Mouse (Mus musculus): ENCODE data around the gene Ubap1. TPM values are rescaled to one million over a fixed set of nuclear protein-coding genes. Genes with fewer than 3 reads are reported as not detected.

Ubap1 gene
- polyA plus RNA-seq, 1 experiment from 2014 or later: 73.6 TPM

DNA sequence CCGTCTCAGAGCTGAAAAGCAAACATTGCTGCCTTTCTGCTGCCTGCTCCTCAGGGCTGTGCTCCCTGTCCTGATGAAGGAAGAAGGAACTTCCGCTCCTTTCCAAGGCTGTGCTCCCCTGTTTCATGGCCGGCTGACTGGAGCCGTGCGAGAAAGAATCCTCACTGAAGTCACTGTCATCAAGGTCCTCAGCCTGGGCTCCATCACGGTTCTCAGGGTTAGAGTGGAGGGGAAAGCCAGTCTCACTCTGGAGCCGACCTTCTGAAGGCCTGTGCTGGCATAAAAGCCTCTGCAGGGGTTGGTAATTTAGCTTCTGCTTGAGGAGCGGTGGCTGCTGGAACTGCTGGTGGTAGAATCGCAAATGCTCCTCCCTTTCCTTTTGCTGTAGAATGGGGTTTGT lies 45.9 kb downstream of the Ubap1 start:
- Histone ChIP-seq H3K9me3 (ENCODE audit: control insufficient read depth, low read length) (no peaks in the 10 kb centered on the region), H3K4me3 (replicated peaks; ENCODE audit: low read length) (no peak overlapping the region), H3K4me2 (ENCODE audit: low read length) (no peak overlapping the region), H3K4me1 (replicated peaks; ENCODE audit: control insufficient read depth, insufficient read depth, low read length) (no peaks in the 10 kb centered on the region), H3K27me3 (replicated peaks; ENCODE audit: control insufficient read depth, insufficient read depth, low read length) (no peaks in the 10 kb centered on the region), H3K27ac (ENCODE audit: low read length) (no peak overlapping the region), H3K36me3 (ENCODE audit: control insufficient read depth, insufficient read depth) (peaks cover 5% of the 10 kb centered on the region; the same call in 1 of the 2 replicates), H3K9ac (replicated peaks; ENCODE audit: low read depth, low read length) (no peak overlapping the region)
- WGBS: 79% methylated on average over 9 of the region's 9 CpGs
- ATAC-seq: no peak

DNA sequence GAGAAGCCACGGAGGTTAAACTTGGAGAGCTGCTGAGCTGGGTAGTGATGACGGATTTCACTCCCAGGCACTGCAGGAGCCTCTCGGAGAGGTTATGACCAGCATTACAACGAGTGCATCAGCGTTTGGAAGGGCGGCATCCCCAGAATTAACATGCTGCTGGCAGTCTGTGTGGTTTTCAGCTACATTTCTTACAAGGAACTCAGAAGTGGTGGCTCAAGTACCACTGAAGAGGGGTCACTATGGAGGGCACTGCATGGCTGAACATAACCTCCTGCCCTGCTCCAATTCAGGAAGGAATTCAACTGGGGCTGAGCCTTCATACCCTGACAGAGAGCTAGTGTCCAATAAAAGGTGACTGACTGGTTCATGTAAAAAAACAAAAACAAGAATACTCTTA lies 49.6 kb downstream of the Ubap1 start:
- Histone ChIP-seq H3K27ac (ENCODE audit: low read length) (no peak overlapping the region), H3K4me1 (replicated peaks; ENCODE audit: control insufficient read depth, insufficient read depth, low read length) (no peaks in the 10 kb centered on the region), H3K27me3 (replicated peaks; ENCODE audit: control insufficient read depth, insufficient read depth, low read length) (no peaks in the 10 kb centered on the region), H3K9me3 (ENCODE audit: control insufficient read depth, low read length) (no peaks in the 10 kb centered on the region), H3K9ac (replicated peaks; ENCODE audit: low read depth, low read length) (no peak overlapping the region), H3K4me2 (ENCODE audit: low read length) (no peak overlapping the region), H3K4me3 (replicated peaks; ENCODE audit: low read length) (no peak overlapping the region), H3K36me3 (ENCODE audit: control insufficient read depth, insufficient read depth) (no peaks in the 10 kb centered on the region)
- 76% methylated on average over 6 of the region's 6 CpGs for WGBS
- no peak for ATAC-seq

DNA sequence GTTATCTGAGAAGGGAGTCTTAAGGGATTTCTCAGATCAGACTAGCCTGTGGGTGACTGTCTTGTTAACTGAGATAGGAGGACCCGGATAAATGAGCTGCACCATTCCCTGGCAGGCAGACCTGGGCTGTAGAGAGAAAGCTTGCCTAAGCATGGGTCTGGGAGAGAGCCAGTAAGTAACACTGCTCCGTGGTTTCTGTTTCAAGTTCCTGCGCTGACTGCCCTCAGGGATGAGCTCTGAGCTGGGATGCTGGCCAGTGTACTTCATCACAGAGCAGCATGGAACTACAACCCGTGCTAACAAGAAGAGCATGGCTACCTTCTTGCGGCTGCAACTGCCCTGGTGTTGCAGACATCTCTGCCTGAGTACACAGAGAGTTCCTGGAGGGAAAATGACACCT lies 51.1 kb downstream of the Ubap1 start:
- no peak overlapping the region for H3K4me3 ChIP-seq (replicated peaks; ENCODE audit: low read length)
- no peak overlapping the region for H3K9ac ChIP-seq (replicated peaks; ENCODE audit: low read depth, low read length)
- WGBS: 87% methylated on average over 5 of the region's 5 CpGs
- H3K4me1 ChIP-seq (replicated peaks; ENCODE audit: control insufficient read depth, insufficient read depth, low read length): no peaks in the 10 kb centered on the region
- no peak overlapping the region for H3K4me2 ChIP-seq (ENCODE audit: low read length)
- no peak overlapping the region for H3K27ac ChIP-seq (ENCODE audit: low read length)
- no peaks in the 10 kb centered on the region for H3K9me3 ChIP-seq (ENCODE audit: control insufficient read depth, low read length)
- no peaks in the 10 kb centered on the region for H3K27me3 ChIP-seq (replicated peaks; ENCODE audit: control insufficient read depth, insufficient read depth, low read length)
- H3K36me3 ChIP-seq (ENCODE audit: control insufficient read depth, insufficient read depth): no peaks in the 10 kb centered on the region
- no peak for ATAC-seq

DNA sequence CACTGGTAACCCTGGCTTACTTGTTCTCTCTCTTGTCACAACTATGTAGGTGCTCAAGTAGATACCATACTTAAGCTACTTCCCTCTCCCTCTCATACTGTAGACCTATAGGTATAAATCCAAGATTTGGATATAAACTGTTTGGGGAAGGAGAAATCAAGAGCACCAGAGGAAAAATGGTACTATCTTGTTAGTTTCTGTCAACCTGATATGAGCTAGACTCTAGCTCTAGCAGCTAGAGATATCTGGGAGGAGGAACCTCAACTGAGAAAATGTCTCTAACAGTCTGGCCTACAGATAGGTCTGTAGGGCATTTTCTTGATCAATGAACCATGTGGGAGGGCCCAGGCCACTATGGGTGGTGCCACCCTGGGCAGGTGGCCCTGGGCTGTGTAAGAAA lies 52.4 kb downstream of the Ubap1 start:
- no peak overlapping the region for H3K4me2 ChIP-seq (ENCODE audit: low read length)
- no peaks in the 10 kb centered on the region for H3K36me3 ChIP-seq (ENCODE audit: control insufficient read depth, insufficient read depth)
- H3K9me3 ChIP-seq (ENCODE audit: control insufficient read depth, low read length): no peaks in the 10 kb centered on the region
- no peak overlapping the region for H3K27ac ChIP-seq (ENCODE audit: low read length)
- H3K4me3 ChIP-seq (replicated peaks; ENCODE audit: low read length): no peak overlapping the region
- no peaks in the 10 kb centered on the region for H3K27me3 ChIP-seq (replicated peaks; ENCODE audit: control insufficient read depth, insufficient read depth, low read length)
- no peak overlapping the region for H3K9ac ChIP-seq (replicated peaks; ENCODE audit: low read depth, low read length)
- no peaks in the 10 kb centered on the region for H3K4me1 ChIP-seq (replicated peaks; ENCODE audit: control insufficient read depth, insufficient read depth, low read length)
- no peak for ATAC-seq

DNA sequence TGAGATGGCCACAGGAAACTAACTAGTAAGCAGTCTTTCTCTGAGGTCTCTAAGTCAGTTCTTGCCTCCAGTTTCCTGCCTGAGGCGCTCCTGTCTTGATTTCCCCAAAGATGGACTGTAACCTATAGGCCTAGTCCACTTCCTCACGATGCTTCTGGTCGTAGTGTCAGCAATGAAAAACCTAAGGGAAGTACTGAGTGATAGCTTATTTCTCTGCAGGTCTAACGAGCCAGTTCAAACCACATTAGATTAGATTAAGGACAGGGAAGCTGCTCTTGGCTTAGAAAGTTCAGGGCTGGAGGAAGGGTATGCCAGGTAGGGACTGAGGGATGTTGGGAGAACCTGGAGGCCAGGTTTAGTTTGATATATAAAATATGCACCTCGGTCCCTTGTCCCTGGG lies 52.8 kb downstream of the Ubap1 start:
- no peak overlapping the region for H3K9ac ChIP-seq (replicated peaks; ENCODE audit: low read depth, low read length)
- H3K27ac ChIP-seq (ENCODE audit: low read length): no peak overlapping the region
- no peaks in the 10 kb centered on the region for H3K36me3 ChIP-seq (ENCODE audit: control insufficient read depth, insufficient read depth)
- H3K9me3 ChIP-seq (ENCODE audit: control insufficient read depth, low read length): no peaks in the 10 kb centered on the region
- WGBS: 97% methylated on average over 5 of the region's 5 CpGs
- no peak overlapping the region for H3K4me2 ChIP-seq (ENCODE audit: low read length)
- no peak overlapping the region for H3K4me3 ChIP-seq (replicated peaks; ENCODE audit: low read length)
- ATAC-seq: no peak
- no peaks in the 10 kb centered on the region for H3K4me1 ChIP-seq (replicated peaks; ENCODE audit: control insufficient read depth, insufficient read depth, low read length)
- no peaks in the 10 kb centered on the region for H3K27me3 ChIP-seq (replicated peaks; ENCODE audit: control insufficient read depth, insufficient read depth, low read length)

DNA sequence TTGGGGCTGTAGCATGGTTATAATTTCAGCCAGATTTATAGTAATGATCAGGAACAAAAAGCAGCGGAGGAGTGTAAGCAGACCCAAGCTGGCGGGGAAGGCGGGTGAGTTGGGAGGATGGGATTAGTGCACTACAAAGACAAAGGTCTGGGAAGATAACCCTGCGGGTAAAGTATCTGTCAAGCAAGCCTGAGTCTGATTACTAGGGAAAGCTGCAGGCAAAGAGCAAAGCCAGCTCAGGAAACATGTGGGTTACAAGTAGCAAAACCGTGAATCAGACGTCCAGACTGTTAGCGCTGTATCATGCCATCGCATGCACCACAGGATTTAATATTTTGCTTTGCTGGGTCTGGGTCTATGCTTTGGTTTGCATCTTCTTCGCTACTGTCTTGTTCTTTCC lies 57.8 kb downstream of the Ubap1 start:
- no peak overlapping the region for H3K27ac ChIP-seq (ENCODE audit: low read length)
- H3K4me1 ChIP-seq (replicated peaks; ENCODE audit: control insufficient read depth, insufficient read depth, low read length): no peaks in the 10 kb centered on the region
- H3K9me3 ChIP-seq (ENCODE audit: control insufficient read depth, low read length): no peaks in the 10 kb centered on the region
- H3K27me3 ChIP-seq (replicated peaks; ENCODE audit: control insufficient read depth, insufficient read depth, low read length): no peaks in the 10 kb centered on the region
- 86% methylated on average over 9 of the region's 9 CpGs for WGBS
- no peaks in the 10 kb centered on the region for H3K36me3 ChIP-seq (ENCODE audit: control insufficient read depth, insufficient read depth)
- no peak overlapping the region for H3K9ac ChIP-seq (replicated peaks; ENCODE audit: low read depth, low read length)
- H3K4me2 ChIP-seq (ENCODE audit: low read length): no peak overlapping the region
- ATAC-seq: no peak
- H3K4me3 ChIP-seq (replicated peaks; ENCODE audit: low read length): no peak overlapping the region

DNA sequence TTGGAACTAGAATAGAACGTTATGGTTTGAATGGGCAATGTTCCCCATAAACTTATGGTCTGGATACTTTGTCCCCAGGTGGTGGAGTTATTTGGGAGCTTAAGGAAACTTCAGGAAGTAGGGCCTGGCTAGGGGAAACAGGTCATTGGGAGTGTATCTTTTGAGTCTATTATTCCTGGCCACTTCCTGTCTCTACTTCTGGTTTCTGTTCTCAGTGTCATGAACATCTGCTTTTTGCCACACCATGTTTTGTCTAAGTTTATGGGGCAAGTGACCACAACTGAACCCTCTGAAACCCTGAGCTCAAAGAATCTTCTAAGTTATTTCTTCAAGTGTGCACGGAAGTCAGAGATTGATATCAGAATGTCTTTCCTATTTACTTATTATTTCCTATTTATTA lies 58.6 kb downstream of the Ubap1 start:
- Histone ChIP-seq H3K36me3 (ENCODE audit: control insufficient read depth, insufficient read depth) (no peaks in the 10 kb centered on the region), H3K4me3 (replicated peaks; ENCODE audit: low read length) (no peak overlapping the region), H3K4me1 (replicated peaks; ENCODE audit: control insufficient read depth, insufficient read depth, low read length) (no peaks in the 10 kb centered on the region), H3K9ac (replicated peaks; ENCODE audit: low read depth, low read length) (no peak overlapping the region), H3K27me3 (replicated peaks; ENCODE audit: control insufficient read depth, insufficient read depth, low read length) (no peaks in the 10 kb centered on the region), H3K9me3 (ENCODE audit: control insufficient read depth, low read length) (no peaks in the 10 kb centered on the region), H3K27ac (ENCODE audit: low read length) (no peak overlapping the region), H3K4me2 (ENCODE audit: low read length) (no peak overlapping the region)
- ATAC-seq: no peak
- 91% methylated on average over 2 of the region's 2 CpGs for WGBS

DNA sequence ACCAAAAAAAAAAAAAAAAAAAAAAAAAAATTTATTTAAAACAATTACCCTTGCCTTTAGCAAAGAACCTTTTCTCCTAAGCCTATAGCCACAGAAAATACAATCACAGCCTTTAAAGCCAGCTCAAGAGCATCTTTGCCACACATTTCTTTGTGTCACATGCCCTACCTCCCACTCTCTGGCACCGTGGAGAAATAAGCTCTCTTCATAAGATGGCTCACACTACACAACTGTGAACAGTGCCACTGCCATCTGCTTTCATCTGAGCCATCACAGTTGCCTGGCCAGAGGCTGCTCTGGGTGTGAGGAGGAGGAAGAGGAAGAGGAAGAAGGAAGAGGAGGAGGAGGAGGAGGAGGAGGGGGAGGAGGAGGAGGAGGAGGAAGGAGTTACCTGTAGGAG lies 60.5 kb downstream of the Ubap1 start:
- no peak overlapping the region for H3K4me2 ChIP-seq (ENCODE audit: low read length)
- no peaks in the 10 kb centered on the region for H3K9me3 ChIP-seq (ENCODE audit: control insufficient read depth, low read length)
- H3K27me3 ChIP-seq (replicated peaks; ENCODE audit: control insufficient read depth, insufficient read depth, low read length): no peaks in the 10 kb centered on the region
- ATAC-seq: no peak
- H3K4me3 ChIP-seq (replicated peaks; ENCODE audit: low read length): no peak overlapping the region
- H3K9ac ChIP-seq (replicated peaks; ENCODE audit: low read depth, low read length): no peak overlapping the region
- no peaks in the 10 kb centered on the region for H3K4me1 ChIP-seq (replicated peaks; ENCODE audit: control insufficient read depth, insufficient read depth, low read length)
- no peak overlapping the region for H3K27ac ChIP-seq (ENCODE audit: low read length)
- no peaks in the 10 kb centered on the region for H3K36me3 ChIP-seq (ENCODE audit: control insufficient read depth, insufficient read depth)
- WGBS: 68% methylated on average over 1 of the region's 1 CpGs

DNA sequence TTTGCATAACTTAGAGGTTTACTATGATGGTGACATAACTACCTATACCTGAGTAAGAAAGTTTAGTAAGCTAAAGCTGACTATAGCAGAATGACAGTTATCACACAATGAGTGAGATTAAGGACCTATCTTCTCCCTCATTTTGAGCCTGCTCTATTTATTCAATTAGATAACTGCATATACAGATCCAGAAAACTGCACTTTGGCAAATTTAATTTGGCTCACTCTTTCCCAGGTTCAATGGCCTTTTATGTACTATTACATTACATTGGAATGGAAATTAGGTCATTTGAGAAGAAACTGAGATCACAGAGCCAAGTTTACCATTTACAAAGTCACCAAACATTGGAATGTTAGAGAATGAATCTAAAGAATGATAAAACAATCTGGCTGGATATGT lies 68.2 kb downstream of the Ubap1 start:
- Histone ChIP-seq H3K27ac (ENCODE audit: low read length) (no peak overlapping the region), H3K4me3 (replicated peaks; ENCODE audit: low read length) (no peak overlapping the region), H3K36me3 (ENCODE audit: control insufficient read depth, insufficient read depth) (no peaks in the 10 kb centered on the region), H3K9ac (replicated peaks; ENCODE audit: low read depth, low read length) (no peak overlapping the region), H3K9me3 (ENCODE audit: control insufficient read depth, low read length) (no peaks in the 10 kb centered on the region), H3K4me1 (replicated peaks; ENCODE audit: control insufficient read depth, insufficient read depth, low read length) (no peaks in the 10 kb centered on the region), H3K4me2 (ENCODE audit: low read length) (no peak overlapping the region), H3K27me3 (replicated peaks; ENCODE audit: control insufficient read depth, insufficient read depth, low read length) (no peaks in the 10 kb centered on the region)
- ATAC-seq: no peak

DNA sequence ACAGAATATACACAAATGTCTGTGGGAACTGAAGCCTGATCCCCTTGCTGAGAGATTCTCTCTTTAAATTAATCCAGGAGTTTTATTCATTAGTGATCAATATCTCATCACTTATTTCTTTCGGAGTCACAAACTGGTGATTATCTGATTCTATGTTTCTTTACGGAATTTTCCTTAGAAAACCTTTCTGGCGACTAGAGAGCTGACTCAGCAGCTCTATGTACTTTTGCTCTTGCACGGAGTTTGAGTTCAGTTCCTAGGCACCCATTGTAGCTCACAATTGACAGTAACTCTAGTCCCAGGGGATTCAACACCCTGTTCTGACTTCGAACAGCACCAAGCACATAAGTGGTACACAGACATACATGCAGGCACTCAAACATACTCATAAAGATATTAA lies 90.1 kb downstream of the Ubap1 start:
- Histone ChIP-seq H3K4me1 (replicated peaks; ENCODE audit: control insufficient read depth, insufficient read depth, low read length) (no peaks in the 10 kb centered on the region), H3K36me3 (ENCODE audit: control insufficient read depth, insufficient read depth) (no peaks in the 10 kb centered on the region), H3K9me3 (ENCODE audit: control insufficient read depth, low read length) (no peaks in the 10 kb centered on the region), H3K4me3 (replicated peaks; ENCODE audit: low read length) (no peak overlapping the region), H3K4me2 (ENCODE audit: low read length) (no peak overlapping the region), H3K27me3 (replicated peaks; ENCODE audit: control insufficient read depth, insufficient read depth, low read length) (no peaks in the 10 kb centered on the region), H3K9ac (replicated peaks; ENCODE audit: low read depth, low read length) (no peak overlapping the region), H3K27ac (ENCODE audit: low read length) (no peak overlapping the region)
- WGBS: 87% methylated on average over 5 of the region's 5 CpGs
- ATAC-seq: no peak
